Mouse (Mus musculus): ENCODE data around the gene Olfr692. TPM values are rescaled to one million over a fixed set of nuclear protein-coding genes. Genes with fewer than 3 reads are reported as not detected.

Olfr692 gene
- total and polyA plus RNA-seq, 2 experiments: not detected

- H3K4me1 ChIP-seq (ENCODE audit: control insufficient read depth, insufficient read depth, low read length): no peaks in the 10 kb centered on the region
- DNase-seq (ENCODE audit: extremely low read depth, low read depth, low spot score): no peak
Observed at GRCm38 (mm10) chr7:105374866-105375265, 6.8 kb downstream of the Olfr692 start, which contains the start of gene Gm5901. Gene Gm5901, plus strand, starts transcription at chr7:105375038.

GRCm38 (mm10) chr7:105380329-105380728 is 12.3 kb downstream of the Olfr692 start:
- 94% methylated on average over 3 of the region's 3 CpGs for WGBS
- H3K4me1 ChIP-seq (ENCODE audit: control insufficient read depth, insufficient read depth, low read length): no peaks in the 10 kb centered on the region
- TF ChIP-seq POLR2A (IDR thresholded peaks at IDR 0.05; ENCODE audit: extremely low read depth, insufficient read depth, low read length) (no peak), CTCF (IDR thresholded peaks at IDR 0.05; ENCODE audit: low read depth, low read length) (no peak)
- H3K27me3 ChIP-seq (ENCODE audit: control insufficient read depth, insufficient read depth, low read length): no peaks in the 10 kb centered on the region
- peaks cover 58% of the 10 kb centered on the region for H3K36me3 ChIP-seq (ENCODE audit: control insufficient read depth, insufficient read depth, low read length)
- H3K4me3 ChIP-seq (ENCODE audit: insufficient read depth, low read depth, low read length): no peak overlapping the region
- H3K27ac ChIP-seq (replicated peaks; ENCODE audit: insufficient read depth, low read depth, low read length): no peak overlapping the region
- H3K79me2 ChIP-seq (ENCODE audit: control insufficient read depth, insufficient read depth, low read length): no peaks in the 10 kb centered on the region
- H3K9ac ChIP-seq (ENCODE audit: low read depth, low read length): no peak overlapping the region
- no peak for DNase-seq (ENCODE audit: extremely low read depth, low read depth, low spot score)

More at GRCm38 (mm10) chr7:105374866-105375265, 6.8 kb downstream of the Olfr692 start, which contains the start of gene Gm5901:
- Histone ChIP-seq H3K27ac (replicated peaks; ENCODE audit: insufficient read depth, low read depth, low read length) (no peak within 1 kb of the TSS), H3K4me3 (ENCODE audit: insufficient read depth, low read depth, low read length) (no peak within 1 kb of the TSS), H3K79me2 (ENCODE audit: control insufficient read depth, insufficient read depth, low read length) (no peaks in the 10 kb centered on the region), H3K27me3 (ENCODE audit: control insufficient read depth, insufficient read depth, low read length) (no peaks in the 10 kb centered on the region), H3K36me3 (ENCODE audit: control insufficient read depth, insufficient read depth, low read length) (peaks cover 23% of the 10 kb centered on the region), H3K9ac (ENCODE audit: low read depth, low read length) (no peak within 1 kb of the TSS)
- TF ChIP-seq CTCF (IDR thresholded peaks at IDR 0.05; ENCODE audit: low read depth, low read length) (no peak), POLR2A (IDR thresholded peaks at IDR 0.05; ENCODE audit: extremely low read depth, insufficient read depth, low read length) (no peak)
- 85% methylated on average over 1 of the region's 1 CpGs for WGBS

DNA sequence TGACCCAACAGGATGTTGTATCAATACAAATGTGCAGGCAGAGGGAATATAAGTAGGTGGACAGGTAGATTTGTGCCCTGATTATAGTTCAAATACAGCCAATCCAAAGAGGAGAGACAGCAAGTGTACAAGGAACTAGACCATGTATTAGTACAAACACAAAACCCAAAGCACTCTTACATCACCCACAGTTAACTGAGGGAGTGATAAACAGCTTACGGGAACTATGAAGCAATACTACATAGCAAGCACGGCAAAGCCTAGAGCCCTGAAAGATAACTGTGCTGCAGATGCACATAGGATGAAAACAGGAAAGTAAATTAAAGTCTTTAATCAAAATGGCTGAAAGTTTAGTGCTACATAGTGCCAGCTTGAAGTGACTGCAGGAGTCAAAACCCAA is 19.7 kb downstream of the Olfr692 start:
- TF ChIP-seq POLR2A (IDR thresholded peaks at IDR 0.05; ENCODE audit: extremely low read depth, insufficient read depth, low read length): no peak
- no peak for TF ChIP-seq CTCF (IDR thresholded peaks at IDR 0.05; ENCODE audit: low read depth, low read length)
- Histone ChIP-seq H3K27me3 (ENCODE audit: control insufficient read depth, insufficient read depth, low read length) (no peaks in the 10 kb centered on the region), H3K9ac (ENCODE audit: low read depth, low read length) (no peak overlapping the region), H3K4me1 (ENCODE audit: control insufficient read depth, insufficient read depth, low read length) (no peaks in the 10 kb centered on the region), H3K36me3 (ENCODE audit: control insufficient read depth, insufficient read depth, low read length) (peaks cover 57% of the 10 kb centered on the region), H3K4me3 (ENCODE audit: insufficient read depth, low read depth, low read length) (no peak overlapping the region), H3K27ac (replicated peaks; ENCODE audit: insufficient read depth, low read depth, low read length) (no peak overlapping the region), H3K79me2 (ENCODE audit: control insufficient read depth, insufficient read depth, low read length) (no peaks in the 10 kb centered on the region)
- no peak for DNase-seq (ENCODE audit: extremely low read depth, low read depth, low spot score)
- 60% methylated on average over 2 of the region's 2 CpGs for WGBS

GRCm38 (mm10) chr7:105390236-105390635 is 22.2 kb downstream of the Olfr692 start:
- H3K36me3 ChIP-seq (ENCODE audit: control insufficient read depth, insufficient read depth, low read length): peaks cover 34% of the 10 kb centered on the region
- 89% methylated on average over 2 of the region's 2 CpGs for WGBS
- H3K27ac ChIP-seq (replicated peaks; ENCODE audit: insufficient read depth, low read depth, low read length): no peak overlapping the region

DNA sequence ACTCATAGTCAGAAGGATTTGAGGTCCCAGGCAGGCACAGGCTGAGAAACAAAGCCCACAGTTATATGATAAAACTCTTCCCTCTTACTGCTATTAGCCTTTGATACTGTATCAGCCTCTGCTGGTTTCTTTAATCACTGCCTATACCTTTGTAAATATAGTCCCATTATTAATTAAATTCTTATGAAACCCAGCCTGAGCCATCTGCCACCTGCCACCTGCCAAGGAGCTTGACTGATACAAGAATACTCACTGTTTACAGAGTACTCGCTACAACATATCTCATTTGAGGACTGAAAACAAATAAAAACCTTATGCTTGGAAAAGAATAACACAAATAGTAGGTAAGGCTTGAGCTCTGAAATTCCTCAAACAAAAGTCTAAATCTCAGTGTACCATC is 26.6 kb downstream of the Olfr692 start:
- no peaks in the 10 kb centered on the region for H3K27me3 ChIP-seq (ENCODE audit: control insufficient read depth, insufficient read depth, low read length)
- no peak overlapping the region for H3K4me3 ChIP-seq (ENCODE audit: insufficient read depth, low read depth, low read length)
- peaks cover 7% of the 10 kb centered on the region for H3K36me3 ChIP-seq (ENCODE audit: control insufficient read depth, insufficient read depth, low read length)
- 31% methylated on average over 1 of the region's 1 CpGs for WGBS
- H3K79me2 ChIP-seq (ENCODE audit: control insufficient read depth, insufficient read depth, low read length): peaks cover 3% of the 10 kb centered on the region; the same call in 1 of the 2 replicates
- no peak overlapping the region for H3K27ac ChIP-seq (replicated peaks; ENCODE audit: insufficient read depth, low read depth, low read length)
- TF ChIP-seq CTCF (IDR thresholded peaks at IDR 0.05; ENCODE audit: low read depth, low read length) (no peak), POLR2A (IDR thresholded peaks at IDR 0.05; ENCODE audit: extremely low read depth, insufficient read depth, low read length) (no peak)
- peak; percentile 9 for DNase-seq (ENCODE audit: extremely low read depth, low read depth, low spot score)
- no peak overlapping the region for H3K9ac ChIP-seq (ENCODE audit: low read depth, low read length)
- peaks cover 9% of the 10 kb centered on the region for H3K4me1 ChIP-seq (ENCODE audit: control insufficient read depth, insufficient read depth, low read length)

More at GRCm38 (mm10) chr7:105390236-105390635, 22.2 kb downstream of the Olfr692 start:
- no peak for TF ChIP-seq POLR2A (IDR thresholded peaks at IDR 0.05; ENCODE audit: extremely low read depth, insufficient read depth, low read length)
- DNase-seq (ENCODE audit: extremely low read depth, low read depth, low spot score): no peak
- Histone ChIP-seq H3K9ac (ENCODE audit: low read depth, low read length) (no peak overlapping the region), H3K4me1 (ENCODE audit: control insufficient read depth, insufficient read depth, low read length) (no peaks in the 10 kb centered on the region; the same call in 1 of the 2 replicates), H3K27me3 (ENCODE audit: control insufficient read depth, insufficient read depth, low read length) (no peaks in the 10 kb centered on the region), H3K4me3 (ENCODE audit: insufficient read depth, low read depth, low read length) (no peak overlapping the region), H3K79me2 (ENCODE audit: control insufficient read depth, insufficient read depth, low read length) (no peaks in the 10 kb centered on the region)

GRCm38 (mm10) chr7:105395131-105395820 is 27.2 kb downstream of the Olfr692 start:
- TF ChIP-seq CTCF (IDR thresholded peaks at IDR 0.05; ENCODE audit: low read depth, low read length) (no peak), POLR2A (IDR thresholded peaks at IDR 0.05; ENCODE audit: extremely low read depth, insufficient read depth, low read length) (no peak)
- DNase-seq (ENCODE audit: extremely low read depth, low read depth, low spot score): peak; percentile 70
- peak overlapping the region; percentile 84 for H3K27ac ChIP-seq (replicated peaks; ENCODE audit: insufficient read depth, low read depth, low read length)

More at GRCm38 (mm10) chr7:105395131-105395820, 27.2 kb downstream of the Olfr692 start:
- Histone ChIP-seq H3K36me3 (ENCODE audit: control insufficient read depth, insufficient read depth, low read length) (peaks cover 5% of the 10 kb centered on the region), H3K27me3 (ENCODE audit: control insufficient read depth, insufficient read depth, low read length) (no peaks in the 10 kb centered on the region), H3K79me2 (ENCODE audit: control insufficient read depth, insufficient read depth, low read length) (peaks cover 5% of the 10 kb centered on the region; the same call in 1 of the 2 replicates), H3K4me3 (ENCODE audit: insufficient read depth, low read depth, low read length) (no peak overlapping the region), H3K4me1 (ENCODE audit: control insufficient read depth, insufficient read depth, low read length) (peaks cover 9% of the 10 kb centered on the region), H3K9ac (ENCODE audit: low read depth, low read length) (no peak overlapping the region)

Data from liver, adult 2 months (tissue).